Mouse (Mus musculus): ENCODE data around the gene BC035947.
"Not testable (repeated sequence)": the region's sequence is repeated elsewhere in the genome, so short reads cannot be mapped to it uniquely, and the experiment has no call there.

Gene BC035947

DNA sequence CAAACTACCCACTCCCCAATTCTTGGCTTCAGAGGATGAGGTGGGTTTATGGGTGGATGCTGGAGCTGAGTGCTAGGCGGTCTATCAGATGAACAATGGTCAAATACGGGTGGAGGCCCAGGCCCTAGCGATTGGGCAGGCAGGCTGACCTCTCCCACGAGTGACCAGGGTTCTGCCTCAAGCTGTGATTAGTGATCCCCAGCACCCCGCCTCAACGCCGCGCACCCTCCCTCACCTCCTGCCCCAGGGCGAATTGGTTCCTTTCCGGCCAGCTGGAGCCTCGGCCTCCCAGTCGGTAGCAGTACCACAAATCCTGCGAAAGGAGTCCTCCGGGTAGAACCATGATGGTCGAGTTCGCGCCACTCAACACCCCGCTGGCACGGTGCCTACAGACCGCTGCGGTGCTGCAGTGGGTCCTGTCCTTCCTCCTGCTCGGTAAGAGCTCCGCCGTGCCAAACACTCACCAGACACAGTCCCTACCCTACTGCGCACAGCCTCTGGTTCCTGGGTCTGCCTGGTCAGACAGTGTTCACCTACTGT, at the start of gene BC035947:
BC035947 (minus strand) TSS at position 538 of the 540 bp plus-strand sequence.
- no peak for DNase-seq

DNA sequence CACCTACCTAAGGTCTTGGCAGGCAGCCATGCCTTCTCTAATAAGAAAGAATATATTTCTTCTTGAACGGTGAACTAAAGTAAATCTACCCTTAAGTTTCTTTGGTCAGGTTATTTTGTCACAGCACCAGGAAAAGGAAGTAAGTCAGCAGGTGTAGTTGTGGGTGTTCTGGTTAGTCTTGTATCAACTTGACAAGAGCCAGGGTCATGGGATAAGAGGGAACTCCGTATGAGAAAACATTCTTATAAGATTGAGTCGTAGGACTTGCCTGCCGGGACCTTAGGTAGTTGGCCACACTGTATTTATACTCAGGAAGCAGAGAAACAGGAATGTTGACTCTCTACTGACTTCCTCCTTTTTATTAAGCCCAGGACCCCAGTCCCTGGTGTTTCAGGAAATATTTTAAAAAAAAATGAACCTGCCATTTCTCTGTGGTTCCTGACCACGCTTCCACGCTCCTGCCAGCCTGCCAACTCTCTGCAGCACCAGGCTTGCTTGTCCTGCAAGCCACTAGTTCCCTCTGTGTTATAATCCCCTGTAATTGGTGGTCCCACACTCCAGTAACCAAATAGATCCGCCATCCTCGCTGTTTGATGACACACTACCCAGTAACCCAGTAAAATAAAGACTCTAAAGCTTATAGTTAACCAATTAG, 42.2 kb upstream of the BC035947 start:
- no peak for DNase-seq

DNA sequence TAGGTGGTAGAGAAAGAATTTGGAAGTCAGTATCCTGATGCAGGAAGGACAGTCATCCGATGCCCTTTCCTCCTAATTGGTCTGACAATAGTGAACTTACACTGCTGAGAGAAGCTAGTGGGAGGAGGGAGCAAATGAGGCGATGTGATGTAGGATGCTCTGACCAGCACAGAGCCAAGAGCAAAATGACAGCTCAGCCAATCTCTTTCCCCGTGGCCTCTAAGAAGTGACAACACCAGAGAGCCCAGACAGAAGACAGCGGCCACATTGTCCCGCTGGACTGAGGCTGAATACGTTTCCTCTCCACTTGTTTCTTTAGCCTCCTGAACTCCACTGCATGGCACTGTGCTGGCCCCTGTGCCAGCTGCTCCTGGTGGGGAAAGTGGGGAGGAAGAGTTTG, 37.0 kb upstream of the BC035947 start:
- DNase-seq: no peak

DNA sequence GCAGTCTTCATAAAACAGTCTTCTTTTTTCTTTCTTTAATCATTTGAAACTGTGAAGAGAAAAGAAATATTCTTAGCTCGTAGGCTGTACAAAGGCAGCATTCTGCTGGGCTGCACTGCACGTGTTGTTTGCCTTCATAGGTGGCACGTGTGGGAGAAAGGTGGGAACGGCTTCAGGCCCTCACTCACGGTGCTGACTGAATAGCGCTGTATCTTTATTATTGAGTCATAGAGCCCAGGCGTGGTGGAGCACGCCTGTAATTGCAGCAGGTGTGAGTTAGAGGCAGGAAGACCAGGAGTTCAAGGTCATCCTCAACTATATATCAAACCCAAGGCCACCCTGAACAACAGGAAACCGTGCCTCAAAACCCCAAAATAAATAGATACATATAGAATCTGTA, 34.3 kb upstream of the BC035947 start:
- no peak for DNase-seq

DNA sequence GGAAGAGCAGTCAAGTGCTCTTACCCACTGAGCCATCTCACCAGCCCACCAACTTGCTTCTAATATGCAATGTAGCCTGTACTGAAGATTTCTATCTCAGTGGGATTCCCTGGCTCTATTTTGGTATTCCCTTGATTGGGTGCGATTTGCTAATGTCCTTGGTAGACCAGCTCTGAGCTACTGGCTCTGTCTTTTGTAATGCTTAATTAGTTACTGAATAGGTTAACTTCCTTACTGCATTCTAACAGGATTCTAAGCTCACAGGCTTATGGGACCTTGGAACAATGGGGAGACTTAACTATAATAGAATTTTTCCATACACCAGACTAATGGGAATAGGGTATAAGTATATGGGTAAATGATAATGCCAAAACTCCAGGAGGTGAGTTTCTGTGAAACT, 31.7 kb upstream of the BC035947 start:
- not testable (repeated sequence) for DNase-seq

DNA sequence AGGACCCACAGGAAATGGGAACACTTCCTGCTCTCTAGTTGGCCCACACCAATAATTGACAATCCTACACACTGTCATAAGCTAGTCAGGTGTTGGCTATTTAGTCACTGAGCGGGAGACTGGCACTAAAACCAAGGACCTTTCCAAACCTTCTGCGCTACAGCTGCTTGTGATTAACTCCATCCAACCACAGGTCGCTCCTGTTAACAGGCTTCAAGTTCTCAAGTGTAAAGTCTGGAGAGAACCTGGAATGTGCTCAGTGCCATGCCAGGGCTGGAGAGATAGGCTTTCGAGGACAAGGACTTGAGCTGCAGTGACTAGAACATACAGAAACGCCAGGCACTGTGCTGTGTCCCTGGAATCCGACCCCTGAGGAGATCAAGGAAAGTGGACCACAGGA, 27.2 kb upstream of the BC035947 start:
- DNase-seq: no peak

DNA sequence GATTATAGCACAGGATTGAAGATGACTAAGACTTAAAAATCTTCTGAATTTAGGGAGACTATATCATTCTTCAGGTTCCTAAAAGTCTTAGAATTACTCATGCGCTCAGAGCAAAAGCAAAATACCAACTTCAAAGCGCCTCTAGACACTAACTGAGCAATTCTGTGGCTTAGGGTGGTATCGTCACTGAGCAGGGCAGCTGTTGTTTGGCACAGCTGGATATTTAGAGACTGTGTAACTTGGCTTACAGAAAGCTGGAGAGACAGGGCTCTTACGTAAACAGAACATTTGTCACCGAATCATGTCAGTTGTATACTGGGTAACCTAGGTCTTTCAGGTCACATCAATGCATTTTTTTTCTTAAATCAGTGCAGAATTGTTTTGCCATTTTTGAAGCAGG, 26.4 kb upstream of the BC035947 start:
- DNase-seq: no peak

DNA sequence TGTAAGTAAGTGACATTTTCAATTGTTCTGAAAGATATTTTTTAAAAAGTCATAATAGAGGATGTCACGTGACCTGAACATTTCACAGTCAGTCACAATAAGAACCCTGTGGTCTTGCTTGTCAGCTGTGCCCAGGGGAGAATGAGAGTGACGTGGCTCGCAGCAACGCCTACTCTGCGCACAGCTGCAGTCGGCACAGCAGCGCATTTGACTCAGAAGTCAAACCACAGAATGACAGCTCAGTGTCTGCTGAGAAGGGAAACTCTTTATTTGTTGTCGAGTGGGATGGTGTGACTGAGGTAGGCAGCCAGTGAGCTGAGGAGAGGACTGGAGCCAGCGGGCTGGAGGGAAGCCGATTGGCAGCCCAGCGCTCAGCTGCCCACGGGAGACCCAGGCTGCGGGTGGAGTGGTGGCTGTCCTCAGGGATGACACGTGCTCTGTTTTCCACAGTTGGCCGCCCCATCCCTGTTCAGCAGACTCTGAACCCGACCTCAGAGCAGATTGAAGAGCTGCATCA, 25.6 kb upstream of the BC035947 start:
- peak; percentile 79 for DNase-seq

DNA sequence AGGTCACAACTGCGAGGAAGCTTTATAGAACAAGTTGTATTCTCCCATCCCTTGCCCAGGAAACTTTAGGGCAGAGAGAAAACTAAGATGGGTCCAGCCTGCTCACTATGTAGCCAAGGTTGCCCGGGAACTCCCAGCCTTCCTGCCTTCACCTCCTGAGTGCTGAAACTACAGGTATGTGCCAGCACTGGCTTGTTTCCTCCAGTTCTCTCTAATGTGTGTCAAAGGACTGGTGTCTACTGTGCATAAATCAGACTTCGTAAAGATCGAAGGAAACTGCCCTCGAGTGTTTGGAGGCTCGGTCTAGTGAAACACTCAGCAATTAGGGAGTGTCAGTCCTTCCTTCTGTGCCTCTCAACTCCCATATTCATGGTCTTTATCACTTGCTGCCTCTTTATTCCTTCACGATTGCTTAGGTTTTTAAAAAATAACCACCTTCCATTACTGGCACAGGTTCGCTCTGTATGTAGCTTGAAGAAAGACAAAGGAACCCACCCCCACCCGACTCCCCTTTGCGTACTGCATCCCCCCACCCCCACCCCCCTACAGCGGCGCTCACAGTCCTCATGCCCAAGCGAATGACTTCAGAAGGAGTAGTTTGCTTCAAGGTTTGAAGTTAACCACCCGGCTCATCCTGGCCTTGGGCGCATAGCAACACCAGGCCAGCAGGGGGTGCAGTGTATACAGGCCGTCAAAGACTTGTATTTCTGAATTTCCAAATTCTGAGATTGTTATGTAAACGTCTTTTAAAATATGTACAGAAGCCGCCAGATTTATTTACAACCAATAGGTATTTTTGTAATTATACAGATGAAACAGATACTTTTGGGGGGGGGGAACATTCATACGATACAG, 24.6 kb upstream of the BC035947 start:
- peak; percentile 87 for DNase-seq

DNA sequence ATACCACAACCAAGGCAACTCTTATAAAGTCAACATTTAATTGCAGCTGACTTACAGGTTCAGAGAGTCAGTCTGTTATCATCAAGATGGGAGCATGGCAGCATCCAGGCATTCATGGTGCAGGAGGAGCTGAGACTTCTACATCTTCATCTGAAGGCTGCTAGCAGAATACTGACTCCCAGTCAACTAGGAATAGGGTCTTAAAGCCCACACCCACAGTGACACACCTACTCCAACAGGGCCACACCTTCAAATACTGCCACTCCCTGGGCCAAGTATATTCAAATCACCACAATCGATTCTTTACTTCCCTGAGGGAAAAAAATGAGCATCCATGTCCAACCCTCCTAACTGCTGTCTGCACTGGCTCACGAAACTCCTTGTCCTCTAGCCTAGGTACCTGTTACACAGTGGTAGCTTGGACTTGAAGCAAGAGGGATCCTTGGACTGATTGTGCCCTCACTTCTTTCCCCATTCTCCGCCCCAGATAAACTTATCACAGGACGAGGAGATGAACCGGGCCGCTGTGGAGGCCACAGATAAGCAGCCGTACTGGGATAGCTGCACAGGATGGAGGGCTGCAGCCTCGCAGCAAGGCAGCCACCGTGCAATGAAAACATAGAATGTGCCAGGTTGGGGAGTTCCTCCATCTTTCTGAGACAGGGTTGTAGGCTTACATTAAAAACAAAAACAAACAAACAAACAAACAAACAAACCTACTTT, 22.6 kb upstream of the BC035947 start:
- DNase-seq: no peak

DNA sequence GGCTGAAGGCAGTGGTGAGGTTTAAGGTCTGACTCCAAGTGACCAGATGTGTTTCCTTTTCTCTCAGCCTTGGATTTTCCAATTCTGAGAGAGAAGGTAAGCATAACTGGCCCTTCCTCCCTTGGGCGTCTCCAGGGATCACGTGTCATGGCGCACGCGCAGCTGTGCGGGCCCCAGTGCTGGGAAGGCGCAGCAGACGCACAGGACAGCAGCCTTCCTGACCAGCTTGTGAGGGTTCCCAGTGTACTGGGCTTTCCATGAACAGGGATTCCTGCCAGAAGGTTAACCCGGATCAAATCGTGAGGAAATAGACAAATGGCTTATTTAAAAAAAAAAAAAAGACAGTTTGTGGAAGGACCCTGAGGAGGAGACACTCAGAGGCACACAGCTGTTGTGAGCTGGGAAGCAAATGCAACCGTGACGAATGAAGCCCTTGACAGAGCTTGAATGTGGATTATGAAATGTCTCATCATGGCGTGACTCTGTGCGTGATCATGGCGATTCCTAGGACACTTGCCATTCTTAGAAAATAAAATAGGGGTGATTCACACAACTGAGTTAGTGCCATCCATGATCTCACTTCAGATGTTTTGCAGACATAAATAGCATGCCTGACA, 20.3 kb upstream of the BC035947 start:
- no peak for DNase-seq

DNA sequence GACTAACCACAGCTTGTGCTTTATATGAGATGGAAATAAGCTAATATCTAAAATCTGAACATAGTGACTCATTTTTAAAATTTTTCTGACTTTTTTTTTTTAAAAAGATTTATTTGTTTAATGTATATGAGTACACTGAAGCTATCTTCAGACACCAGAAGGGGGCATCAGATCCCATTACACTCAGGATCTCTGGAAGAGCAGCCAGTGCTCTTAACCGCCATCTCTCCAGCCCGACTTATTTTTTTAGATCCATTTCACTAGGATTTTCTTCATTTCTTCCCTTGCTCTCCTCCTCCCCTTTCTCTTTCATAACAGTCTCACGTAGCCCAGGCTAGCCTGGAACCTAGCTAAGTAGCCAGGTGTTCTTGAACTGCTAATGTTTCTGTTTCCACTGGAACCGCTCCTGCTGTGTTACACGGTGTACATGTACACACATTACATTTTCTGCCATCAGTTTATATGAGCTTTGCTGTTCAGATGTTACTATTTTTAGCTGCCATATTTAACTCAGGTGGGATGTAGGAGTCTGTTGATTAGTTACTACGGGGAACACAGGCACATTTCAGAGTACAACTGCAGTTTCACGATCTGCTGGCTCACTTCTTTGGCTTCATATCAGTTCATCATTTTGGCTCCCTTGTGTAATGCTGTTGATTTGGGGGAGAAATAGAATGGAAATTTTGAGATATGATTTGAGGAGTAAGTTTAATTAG, 18.7 kb upstream of the BC035947 start:
- DNase-seq: no peak

DNA sequence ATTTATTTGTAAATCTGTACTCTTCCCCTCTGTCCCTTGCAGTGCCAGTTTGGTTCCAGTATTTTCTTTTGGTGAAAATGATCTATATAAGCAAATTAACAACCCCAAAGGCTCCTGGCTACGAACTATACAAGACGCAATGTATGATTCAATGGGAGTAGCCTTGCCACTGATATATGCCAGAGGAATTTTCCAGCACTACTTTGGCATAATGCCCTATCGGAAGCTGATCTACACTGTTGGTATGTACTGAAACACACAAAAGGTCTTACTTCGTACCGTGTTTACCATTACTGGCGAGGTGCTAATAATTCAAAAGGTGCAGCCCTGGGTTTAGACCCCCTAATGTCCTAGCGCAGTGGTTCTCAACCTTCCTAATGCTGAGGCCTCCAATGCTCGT, 17.1 kb upstream of the BC035947 start:
- no peak for DNase-seq

DNA sequence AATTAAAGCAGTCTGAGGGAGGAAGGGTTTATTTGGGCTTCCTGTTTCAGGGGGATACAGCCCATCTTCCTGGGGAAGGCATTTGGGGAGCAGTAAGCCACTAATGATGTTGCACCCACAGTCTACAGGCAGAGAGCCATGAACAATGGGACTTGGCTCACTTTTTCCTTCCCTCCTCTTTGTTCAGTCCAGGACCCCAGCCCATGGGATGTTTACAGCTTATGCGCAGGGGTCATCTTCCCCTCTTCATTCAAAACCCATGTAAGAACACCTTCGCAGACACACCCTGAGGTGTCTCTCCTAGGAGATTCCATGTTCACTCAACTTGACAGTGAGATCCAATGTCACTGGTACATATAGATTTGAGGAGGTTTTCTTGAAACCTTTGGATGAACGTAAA, 16.4 kb upstream of the BC035947 start:
- no peak for DNase-seq

DNA sequence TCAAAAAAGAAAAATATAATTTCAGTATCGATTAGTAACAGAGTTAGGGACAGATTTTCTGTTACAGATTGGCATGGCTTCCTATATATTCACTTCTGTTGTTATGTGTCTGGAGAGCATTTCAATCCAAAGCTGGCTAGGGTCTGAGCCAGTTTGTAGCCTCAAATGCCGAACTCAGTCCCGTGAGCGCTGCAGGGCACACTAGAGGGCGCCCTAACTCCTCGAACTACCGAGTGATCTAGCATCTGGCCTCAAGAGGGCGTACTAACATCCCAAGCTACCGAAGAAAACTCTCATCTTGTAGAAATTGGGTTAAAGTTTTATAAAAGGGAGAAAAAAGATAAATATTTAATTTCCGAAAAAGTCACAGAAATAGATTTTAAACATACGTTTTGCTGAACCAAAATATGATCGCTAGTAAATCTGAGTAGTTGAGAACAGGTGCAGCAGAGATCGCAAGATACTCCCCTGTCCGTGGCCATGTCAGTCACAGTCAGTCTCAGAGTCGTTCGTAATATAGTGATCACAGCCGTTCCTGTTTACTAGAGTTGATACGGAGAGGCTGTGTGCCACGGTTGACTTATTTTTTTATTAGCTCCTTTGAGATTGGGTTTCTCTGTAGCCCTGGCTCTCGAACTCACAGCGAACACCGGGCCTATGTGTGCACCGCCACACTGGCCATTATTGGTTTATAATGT, 13.4 kb upstream of the BC035947 start:
- peak; percentile 55 for DNase-seq

DNA sequence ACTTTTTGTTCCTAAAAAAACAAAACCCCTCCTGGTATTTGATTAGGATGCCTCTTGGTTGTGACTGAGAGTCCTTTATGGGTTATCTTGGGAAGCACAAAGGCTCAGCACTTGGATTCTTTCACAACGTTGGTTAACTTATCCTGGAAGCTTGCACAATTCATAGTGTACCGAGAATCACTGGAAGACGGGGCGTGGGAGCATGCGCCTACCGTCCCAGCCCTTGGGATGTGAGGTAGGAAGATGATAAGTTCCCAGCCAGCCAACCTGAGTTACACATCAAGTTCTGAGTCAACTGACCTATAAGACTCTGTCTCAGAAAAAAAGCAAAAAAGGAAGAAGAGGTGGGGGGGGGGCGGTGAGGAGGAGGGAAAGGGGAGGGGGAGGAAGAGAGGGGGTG, 6.9 kb upstream of the BC035947 start:
- DNase-seq: no peak

DNA sequence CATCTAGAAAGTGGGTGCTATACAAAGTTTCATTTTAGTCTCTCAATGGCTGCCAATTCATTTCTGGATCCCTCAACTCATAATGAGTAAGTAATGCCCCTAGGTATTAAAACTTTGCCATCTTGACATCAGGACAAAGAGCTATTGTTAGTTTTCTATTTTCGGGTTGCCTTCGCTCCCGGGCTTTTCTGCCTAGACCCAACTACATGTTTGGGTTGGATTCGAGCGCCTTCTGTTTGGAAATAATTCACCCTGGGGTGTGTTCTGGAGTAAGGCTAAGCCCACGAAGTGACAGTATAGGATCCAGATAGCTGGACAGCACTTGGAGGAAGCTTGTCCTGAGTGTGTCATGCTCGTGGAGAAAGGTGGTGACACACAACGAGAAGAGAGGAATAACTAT, 798 bp upstream of the BC035947 start:
- no peak for DNase-seq

DNA sequence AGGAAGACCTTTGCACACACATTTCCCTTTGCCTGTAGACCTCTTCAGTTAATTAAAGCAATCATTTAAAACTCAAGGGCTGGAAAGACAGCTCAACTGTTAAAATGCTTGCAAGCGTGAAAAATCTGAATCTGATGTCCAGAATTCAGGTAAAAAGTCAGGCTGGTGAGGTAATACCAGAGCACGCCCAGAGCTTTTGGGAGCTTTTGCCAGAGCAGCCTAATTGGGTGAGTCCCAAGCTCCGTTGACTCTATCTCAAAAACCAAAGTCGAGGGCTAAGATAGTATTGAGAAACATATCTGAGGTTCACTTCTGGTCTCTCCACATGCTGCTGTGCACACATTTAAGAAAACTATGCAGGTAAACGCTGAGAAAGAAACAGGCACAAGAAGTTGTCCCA, 1.1 kb downstream of the BC035947 start, which contains the start of gene Mogat1:
Mogat1 (plus strand) TSS at position 130 of the 400 bp plus-strand sequence.
- no peak for DNase-seq

DNA sequence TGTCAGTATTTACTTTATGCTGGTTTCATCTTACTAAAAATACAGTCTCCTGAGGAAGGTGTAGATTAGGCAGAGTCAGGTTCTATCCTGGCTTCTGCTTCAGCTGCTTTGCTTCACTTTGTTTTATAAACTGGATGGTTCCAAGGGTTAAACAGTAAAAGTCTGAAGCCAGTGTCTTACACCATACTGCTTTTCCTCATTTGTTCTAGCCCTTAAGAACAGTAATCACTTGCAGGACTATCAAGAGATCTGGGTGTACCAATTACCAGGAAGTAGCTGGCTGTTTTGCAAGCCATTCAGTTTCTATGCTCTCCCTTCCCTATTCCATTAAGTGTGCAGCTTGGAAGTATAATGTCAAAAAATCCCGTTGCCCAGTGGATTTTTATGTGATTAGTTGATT, 4.8 kb downstream of the BC035947 start:
- DNase-seq: no peak

DNA sequence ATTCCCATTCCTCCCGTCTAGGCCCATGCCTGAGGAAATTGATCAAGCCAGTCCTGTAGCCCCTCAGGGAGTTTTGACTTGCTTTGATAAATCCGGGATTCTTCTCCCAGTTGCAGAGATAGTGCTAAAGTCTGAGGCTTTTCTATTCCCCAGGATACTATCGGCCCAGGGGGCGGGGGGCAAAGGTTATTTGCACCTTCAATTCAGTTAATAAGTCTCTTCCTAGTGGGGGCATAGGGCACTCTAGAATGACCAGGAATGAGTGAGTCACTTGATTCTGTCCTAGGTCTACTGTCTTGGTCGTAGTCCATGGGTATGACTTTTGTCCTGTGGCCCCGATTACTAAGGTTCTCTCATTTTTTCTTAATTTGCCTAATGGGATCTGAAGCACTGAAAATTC, 9.4 kb downstream of the BC035947 start:
- no peak for DNase-seq

DNA sequence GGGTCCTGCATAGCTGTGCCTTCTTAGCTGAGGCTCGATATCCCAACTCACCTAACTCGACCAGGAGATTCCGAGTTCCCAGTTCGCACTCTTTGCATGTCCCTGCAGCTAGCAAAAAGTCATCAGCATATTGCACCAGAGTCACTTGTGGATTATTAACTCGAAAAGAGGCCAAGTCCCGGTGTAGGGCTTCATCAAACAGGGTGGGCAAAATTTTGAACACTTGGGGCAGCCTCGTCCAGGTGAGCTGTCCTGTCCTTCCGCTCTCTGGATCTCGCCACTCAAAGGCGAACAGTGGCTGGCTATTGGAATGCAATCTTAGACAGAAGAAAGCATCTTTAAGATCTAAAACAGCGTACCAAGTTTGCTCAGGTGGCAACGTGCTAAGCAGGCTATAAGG, 10.1 kb downstream of the BC035947 start:
- not testable (repeated sequence) for DNase-seq

Data from cerebellum, adult 9-10 months (tissue).